Mouse (Mus musculus) cortical plate, adult 2 months (tissue): ENCODE measurements around the gene Kcna6.

Experiments
- CTCF ChIP-seq: fragments of 200-500 bp; IDR thresholded peaks from 2 replicates; pipeline ENCODE4 v1.5.1; 2011; ENCODE audit warnings: mild to moderate bottlenecking, control low read depth, low read length; ENCODE audit not compliant: insufficient read depth; ENCODE audit errors: extremely low read depth
- POLR2A ChIP-seq: fragments of 200-500 bp; IDR thresholded peaks from 2 replicates; pipeline ENCODE4 v1.6.1; 2011; ENCODE audit warnings: mild to moderate bottlenecking, low read length, control low read depth; ENCODE audit not compliant: insufficient read depth; ENCODE audit errors: extremely low read depth

DNA sequence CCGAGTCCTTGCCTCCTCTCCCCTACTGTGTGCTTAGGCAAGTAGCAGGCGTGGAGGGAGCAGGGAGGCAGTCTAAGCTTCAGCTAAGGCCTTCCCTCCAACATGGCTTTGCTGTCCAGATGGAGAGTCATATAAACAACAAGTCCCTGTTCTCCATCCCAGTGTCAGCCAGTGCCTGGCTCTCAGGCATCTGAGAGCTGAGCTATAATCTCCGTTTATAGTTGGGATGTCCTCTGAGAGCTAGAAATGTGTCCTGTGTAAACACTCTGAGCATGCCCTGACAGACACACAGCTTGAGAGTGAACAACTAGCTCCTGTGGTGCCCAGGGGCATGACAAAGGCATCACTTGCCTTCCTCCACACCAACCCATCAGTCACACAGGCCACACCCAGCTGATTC lies 55.3 kb downstream of the Kcna6 start:
- TF ChIP-seq CTCF (no peak), POLR2A (no peak)
